Mouse (Mus musculus): ENCODE measurements at regions not wholly inside any gene's neighbourhood (a gene's known extent, or its start where the extent isn't known, plus 50 kb on each side); places are given as distances from the start of the nearest gene placed in this dataset.
"Not testable (repeated sequence)": the region's sequence is repeated elsewhere in the genome, so short reads cannot be mapped to it uniquely, and the experiment has no call there.

GRCm38 (mm10) chr1:189156906-189157305 lies 149.3 kb upstream of the Kctd3 start:
- no peak for DNase-seq (ENCODE audit: low spot score in 2 of 2)

- no peak for DNase-seq (ENCODE audit: low spot score in 2 of 2)
Measured at GRCm38 (mm10) chr1:189154376-189154775, 146.7 kb upstream of the Kctd3 start.

GRCm38 (mm10) chr1:189153150-189153549 lies 145.5 kb upstream of the Kctd3 start:
- no peak for DNase-seq (ENCODE audit: low spot score in 2 of 2)

GRCm38 (mm10) chr1:189142982-189143451 lies 135.4 kb upstream of the Kctd3 start:
- DNase-seq (ENCODE audit: low spot score in 2 of 2) = no peak

- no peak for DNase-seq (ENCODE audit: low spot score in 2 of 2)
Measured at GRCm38 (mm10) chr1:189142551-189142950, 134.9 kb upstream of the Kctd3 start.

- DNase-seq (ENCODE audit: low spot score in 2 of 2) = no peak
Measured at GRCm38 (mm10) chr1:189141694-189142093, 134.1 kb upstream of the Kctd3 start.

- no peak for DNase-seq (ENCODE audit: low spot score in 2 of 2)
Measured at GRCm38 (mm10) chr1:189136731-189137385, 129.2 kb upstream of the Kctd3 start.

- no peak for DNase-seq (ENCODE audit: low spot score in 2 of 2)
Measured at GRCm38 (mm10) chr1:189135826-189136225, 128.2 kb upstream of the Kctd3 start.

GRCm38 (mm10) chr1:189128706-189129105 lies 121.1 kb upstream of the Kctd3 start:
- DNase-seq (ENCODE audit: low spot score in 2 of 2) = no peak

- not testable (repeated sequence) for DNase-seq (ENCODE audit: low spot score in 2 of 2)
Measured at GRCm38 (mm10) chr1:189128246-189128645, 120.6 kb upstream of the Kctd3 start.

- no peak for DNase-seq (ENCODE audit: low spot score in 2 of 2)
Measured at GRCm38 (mm10) chr1:189127367-189127766, 119.7 kb upstream of the Kctd3 start.

GRCm38 (mm10) chr1:189119941-189120735 lies 112.5 kb upstream of the Kctd3 start:
- DNase-seq (ENCODE audit: low spot score in 2 of 2) = no peak

GRCm38 (mm10) chr1:189119005-189119404 lies 111.4 kb upstream of the Kctd3 start:
- DNase-seq (ENCODE audit: low spot score in 2 of 2) = not testable (repeated sequence)

GRCm38 (mm10) chr1:189118582-189118981 lies 110.9 kb upstream of the Kctd3 start:
- DNase-seq (ENCODE audit: low spot score in 2 of 2) = no peak

GRCm38 (mm10) chr1:189115914-189116313 lies 108.3 kb upstream of the Kctd3 start:
- DNase-seq (ENCODE audit: low spot score in 2 of 2) = no peak

- DNase-seq (ENCODE audit: low spot score in 2 of 2) = no peak
Measured at GRCm38 (mm10) chr1:189115279-189115678, 107.6 kb upstream of the Kctd3 start.

GRCm38 (mm10) chr1:189108260-189109035 lies 100.8 kb upstream of the Kctd3 start:
- no peak for DNase-seq (ENCODE audit: low spot score in 2 of 2)

- DNase-seq (ENCODE audit: low spot score in 2 of 2) = no peak
Measured at GRCm38 (mm10) chr1:189107841-189108240, 100.2 kb upstream of the Kctd3 start.

GRCm38 (mm10) chr1:189107156-189107555 lies 99.5 kb upstream of the Kctd3 start:
- no peak for DNase-seq (ENCODE audit: low spot score in 2 of 2)

- DNase-seq (ENCODE audit: low spot score in 2 of 2) = no peak
Measured at GRCm38 (mm10) chr1:189105276-189105675, 97.6 kb upstream of the Kctd3 start.

GRCm38 (mm10) chr1:189102781-189103180 lies 95.1 kb upstream of the Kctd3 start:
- DNase-seq (ENCODE audit: low spot score in 2 of 2) = no peak

- no peak for DNase-seq (ENCODE audit: low spot score in 2 of 2)
Measured at GRCm38 (mm10) chr1:189099121-189099520, 91.5 kb upstream of the Kctd3 start.

Data from urinary bladder, postnatal 36 days (tissue).